Comparison of ENCODE assay signal across 18 mouse cellular contexts in genomic region chr13:95034715-95035114, GRCm38 (mm10). TPM values are rescaled to one million over a fixed set of nuclear protein-coding genes. Genes with fewer than 3 reads are reported as not detected.
A peak's percentile ranks its signal among the peaks of the same experiment; 100 is the strongest.
DNase-seq lines count a peak whose midpoint lies in the region; ATAC-seq and TF ChIP-seq lines count a peak whose summit lies in the region.
"Had no signal": no experiment of that assay in that cellular context is flagged by ENCODE, and none has a peak within 500 bp of the region (broad histone marks: within the 10 kb centered on the region; RNA-seq: fewer than 3 reads in every experiment).

No protein-coding gene starts in this region.

- H3K4me1 ChIP-seq in forebrain, postnatal 0 days (ENCODE audit: insufficient read depth), result no peaks in the 10 kb centered on the region
- 0 out of 2 replicates have a peak, but pooled peaks cover 3% of the 10 kb centered on the region for H3K4me1 ChIP-seq in forebrain, embryonic 12.5 days
- peaks cover 9% of the 10 kb centered on the region for H3K4me1 ChIP-seq in cortical plate, adult 2 months (ENCODE audit: control insufficient read depth, insufficient read depth, low read length)
- H3K4me1 ChIP-seq: embryonic facial prominence, embryonic 13.5 days; liver, embryonic 12.5 days; lung, embryonic 15.5 days had no signal

- 0 out of 2 replicates have a peak, but pooled peaks have one; percentile 31 for TF ChIP-seq POLR2A in cortical plate, adult 2 months (IDR thresholded peaks at IDR 0.05; ENCODE audit: extremely low read depth, insufficient read depth, low read length)

- H3K27ac ChIP-seq in forebrain, postnatal 0 days (ENCODE audit: low read depth, low read length), result no peak overlapping the region
- no peak overlapping the region for H3K27ac ChIP-seq in forebrain, embryonic 12.5 days
- peak overlapping the region; percentile 31 for H3K27ac ChIP-seq in cortical plate, adult 2 months (ENCODE audit: insufficient read depth, low read length)
- H3K27ac ChIP-seq: embryonic facial prominence, embryonic 13.5 days; heart, adult 2 months; hindbrain, embryonic 13.5 days; limb, embryonic 10.5 days; liver, embryonic 12.5 days; lung, embryonic 15.5 days had no signal

- no peaks in the 10 kb centered on the region for H3K9me3 ChIP-seq in forebrain, postnatal 0 days (ENCODE audit: low read length)
- no peaks in the 10 kb centered on the region for H3K9me3 ChIP-seq in forebrain, embryonic 12.5 days
- H3K9me3 ChIP-seq: embryonic facial prominence, embryonic 13.5 days; hindbrain, embryonic 13.5 days; limb, embryonic 10.5 days; liver, embryonic 12.5 days; lung, embryonic 15.5 days had no signal

- ATAC-seq in forebrain, postnatal 0 days, result peak; percentile 45; the same call in 1 of the 2 replicates
- ATAC-seq in forebrain, embryonic 12.5 days (ENCODE audit: low FRiP score), result no peak
- ATAC-seq: intestine, embryonic 16.5 days; liver, embryonic 12.5 days had no signal

- no peaks in the 10 kb centered on the region; the same call in 1 of the 2 replicates for H3K36me3 ChIP-seq in forebrain, postnatal 0 days (ENCODE audit: insufficient read depth)
- no peaks in the 10 kb centered on the region for H3K36me3 ChIP-seq in forebrain, embryonic 12.5 days (replicated peaks)
- H3K36me3 ChIP-seq: embryonic facial prominence, embryonic 13.5 days; hindbrain, embryonic 13.5 days; limb, embryonic 10.5 days; liver, embryonic 12.5 days; lung, embryonic 15.5 days had no signal

- H3K4me3 ChIP-seq in forebrain, postnatal 0 days (ENCODE audit: low read depth, low read length), result no peak overlapping the region
- H3K4me3 ChIP-seq in forebrain, embryonic 12.5 days (replicated peaks), result no peak overlapping the region
- no peak overlapping the region for H3K4me3 ChIP-seq in cortical plate, adult 2 months (ENCODE audit: insufficient read depth, low read length)
- H3K4me3 ChIP-seq: embryonic facial prominence, embryonic 13.5 days; heart, adult 2 months; hindbrain, embryonic 13.5 days; limb, embryonic 10.5 days; liver, embryonic 12.5 days; lung, embryonic 15.5 days had no signal

- H3K27me3 ChIP-seq in forebrain, postnatal 0 days (ENCODE audit: insufficient read depth, low read length), result no peaks in the 10 kb centered on the region
- H3K27me3 ChIP-seq in forebrain, embryonic 12.5 days, result no peaks in the 10 kb centered on the region
- H3K27me3 ChIP-seq: embryonic facial prominence, embryonic 13.5 days; hindbrain, embryonic 13.5 days; liver, embryonic 12.5 days; lung, embryonic 15.5 days had no signal

- TF ChIP-seq CTCF in forebrain, postnatal 0 days (IDR thresholded peaks at IDR 0.05; ENCODE audit: low read depth), result no peak
- no peak for TF ChIP-seq CTCF in cortical plate, adult 2 months (IDR thresholded peaks at IDR 0.05; ENCODE audit: extremely low read depth, insufficient read depth, low read length)

- H3K9ac ChIP-seq in forebrain, postnatal 0 days, result no peak overlapping the region
- H3K9ac ChIP-seq in forebrain, embryonic 12.5 days, result no peak overlapping the region
- H3K9ac ChIP-seq: embryonic facial prominence, embryonic 13.5 days; hindbrain, embryonic 13.5 days; liver, embryonic 12.5 days; lung, embryonic 15.5 days had no signal

- no peak for DNase-seq in forebrain, postnatal 0 days
- DNase-seq in layer of hippocampus, adult 9-10 months (ENCODE audit: low spot score), result peak; percentile 65
- peak; percentile 44 to 58 for DNase-seq in right cerebral cortex, postnatal 10 days (ENCODE audit: low spot score in 2 of 2)
- DNase-seq in adipocyte (ENCODE audit: low spot score), result no peak
- DNase-seq in retina, embryonic 14.5 days (ENCODE audit: low spot score), result no peak
- DNase-seq: B cell, adult 2 months; cerebellum, adult 9-11 months; heart, adult 2 months; kidney, postnatal 10 days; thymus, postnatal 25 days had no signal

- 72% methylated on average over 2 of the region's 2 CpGs for WGBS in forebrain, postnatal 0 days
- 73% methylated on average over 2 of the region's 2 CpGs for WGBS in forebrain, embryonic 12.5 days

- no peak overlapping the region for H3K4me2 ChIP-seq in forebrain, postnatal 0 days (ENCODE audit: low read depth)
- no peak overlapping the region for H3K4me2 ChIP-seq in forebrain, embryonic 12.5 days
- H3K4me2 ChIP-seq: embryonic facial prominence, embryonic 13.5 days; hindbrain, embryonic 13.5 days; liver, embryonic 12.5 days; lung, embryonic 15.5 days had no signal

RNA-seq across cellular contexts. Expression of gene Wdr41, which starts 58.6 kb away (rescaled TPM):
- total RNA-seq in forebrain, postnatal 0 days (2014; rRNA removed), result 23.9 and 29.0 TPM in 2 replicates
- polyA plus RNA-seq in forebrain, postnatal 0 days (2015; fragmentation: Nextera tagmentation; extraction: Ambion mirVana), result 17.8 and 26.1 TPM in 2 replicates
- polyA plus RNA-seq in forebrain, embryonic 12.5 days (2016; fragmentation: Nextera tagmentation; extraction: Ambion mirVana), result 23.5 and 24.0 TPM in 2 replicates
- 24.8 and 25.1 TPM in 2 replicates for polyA plus RNA-seq in cortical plate, adult 2 months (2012; rRNA removed)

Comparison
In these comparisons a context has a peak if more than half of its experiments do, and no peak if none do; other contexts are left out.
1. DNase-seq: peak in layer of hippocampus, adult 9-10 months (single experiment) and right cerebral cortex, postnatal 10 days (2 of 2); none in forebrain, postnatal 0 days (single experiment), adipocyte (single experiment) and retina, embryonic 14.5 days (single experiment).